Mouse (Mus musculus) hindbrain, embryonic 16.5 days (tissue): ENCODE results near the gene Topaz1. TPM values are rescaled to one million over a fixed set of nuclear protein-coding genes. Genes with fewer than 3 reads are reported as not detected.

Experiments
- ATAC-seq: fragments of 200-750 bp; cut with Nextera tagmentation; 2 replicates; pipeline ENCODE4 v1.8.0; 2017; ENCODE audit warnings: moderate TSS enrichment, moderate library complexity
- H3K27ac ChIP-seq: fragments of 300-500 bp; sonication (generic); 2 replicates; pipeline ENCODE4 v1.5.1; 2014; ENCODE audit warnings: low read depth, mild to moderate bottlenecking, control low read depth, low read length, moderate library complexity
- H3K27me3 ChIP-seq: fragments of 300-500 bp; sonication (generic); replicated peaks from 2 replicates; pipeline ENCODE4 v1.6.1; 2014; ENCODE audit warnings: low read length; ENCODE audit not compliant: control insufficient read depth, insufficient read depth
- H3K36me3 ChIP-seq: fragments of 300-500 bp; sonication (generic); 2 replicates; pipeline ENCODE4 v1.6.1; 2014; ENCODE audit warnings: mild to moderate bottlenecking, low read length, moderate library complexity, mixed read lengths; ENCODE audit not compliant: control insufficient read depth, insufficient read depth
- H3K4me1 ChIP-seq: fragments of 300-500 bp; sonication (generic); 2 replicates; pipeline ENCODE4 v1.6.1; 2014; ENCODE audit warnings: low read depth, low read length; ENCODE audit not compliant: control insufficient read depth, insufficient read depth
- H3K4me2 ChIP-seq: fragments of 300-500 bp; sonication (generic); 2 replicates; pipeline ENCODE4 v1.6.1; 2014; ENCODE audit warnings: mild to moderate bottlenecking, low read length, control low read depth, moderate library complexity
- H3K4me3 ChIP-seq: fragments of 300-500 bp; sonication (generic); 2 replicates; pipeline ENCODE4 v1.5.1; 2014; ENCODE audit warnings: mild to moderate bottlenecking, low read length, control low read depth, moderate library complexity
- H3K9ac ChIP-seq: fragments of 300-500 bp; sonication (generic); 2 replicates; pipeline ENCODE4 v1.6.1; 2014; ENCODE audit warnings: low read depth, mild to moderate bottlenecking, control low read depth, low read length, moderate library complexity
- H3K9me3 ChIP-seq: fragments of 300-500 bp; sonication (generic); 2 replicates; pipeline ENCODE4 v1.6.1; 2014; ENCODE audit warnings: mild to moderate bottlenecking, low read length, moderate library complexity; ENCODE audit not compliant: control insufficient read depth
- WGBS: fragments of 180-500 bp; shearing (Covaris S2); extraction: QIAGEN DNeasy Blood & Tissue Kit; methylation state at CpG from one replicate; pipeline ENCODE4 v1.1.7; 2014; 5-methylcytosine and 5-hydroxymethylcytosine counted together
- polyA plus RNA-seq: library from polyadenylated mRNA; unstranded; fragments of >200 nt; fragmentation: Nextera tagmentation; extraction: Ambion mirVana; gene quantifications from 2 replicates; pipeline ENCODE4 v1.2.1, GENCODE M21; 2015

Gene Topaz1
- polyA plus RNA-seq, 1 experiment from 2014 or later = not detected

DNA sequence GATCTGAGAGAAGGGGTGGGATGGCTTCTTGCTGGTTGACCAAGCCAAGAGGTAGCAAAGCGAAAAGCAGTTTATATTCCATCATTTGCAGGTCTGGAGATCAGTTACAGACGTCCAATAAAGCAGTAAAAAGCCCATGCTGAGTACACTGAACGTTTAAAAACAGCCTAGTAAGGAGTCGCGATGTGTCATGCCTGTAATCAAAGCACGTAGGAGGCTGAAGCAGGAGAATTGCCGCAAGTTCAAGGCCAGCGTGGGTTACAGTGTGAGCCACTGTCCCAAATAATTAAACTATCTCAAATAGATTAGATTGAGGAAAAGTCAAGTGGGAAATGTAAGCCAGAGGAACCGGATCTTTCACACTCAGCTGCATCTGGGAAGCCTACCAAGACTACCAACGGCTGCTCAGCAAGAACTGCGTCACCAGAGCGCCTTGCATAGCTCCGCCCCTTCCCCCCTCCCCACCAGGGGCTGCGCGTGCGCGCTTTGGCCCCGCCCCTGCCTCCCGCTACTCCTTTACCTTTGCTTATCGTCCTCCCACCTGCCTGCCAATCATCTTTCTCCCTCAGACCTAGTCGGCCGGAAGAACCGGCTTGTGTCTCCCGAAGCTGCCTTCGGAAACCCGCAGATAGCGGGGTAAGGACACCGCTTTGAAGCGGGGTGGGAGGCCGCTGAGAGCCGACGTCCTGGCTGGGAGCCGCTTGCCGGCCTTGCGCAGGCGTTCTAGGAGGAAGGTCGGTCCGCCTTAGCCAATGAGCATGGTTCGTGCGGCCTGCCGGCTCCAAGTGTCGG, 58.1 kb downstream of the Topaz1 start, which contains the start of gene Tcaim:
Gene Tcaim (plus strand): TSS at position 487 of the 792 bp plus-strand sequence.
- peak; percentile 99 for ATAC-seq
- H3K27ac ChIP-seq = peak within 1 kb of the TSS; percentile 97
- peaks cover 10% of the 10 kb centered on the region; the same call in 1 of the 2 replicates for H3K36me3 ChIP-seq
- peak within 1 kb of the TSS; percentile 95 for H3K9ac ChIP-seq
- H3K9me3 ChIP-seq = no peaks in the 10 kb centered on the region
- H3K4me2 ChIP-seq = peak within 1 kb of the TSS; percentile 84
- peak within 1 kb of the TSS; percentile 84 for H3K4me3 ChIP-seq
- no peaks in the 10 kb centered on the region for H3K27me3 ChIP-seq
- H3K4me1 ChIP-seq = no peaks in the 10 kb centered on the region; the same call in 1 of the 2 replicates
- 7% methylated on average over 40 of the region's 42 CpGs for WGBS

DNA sequence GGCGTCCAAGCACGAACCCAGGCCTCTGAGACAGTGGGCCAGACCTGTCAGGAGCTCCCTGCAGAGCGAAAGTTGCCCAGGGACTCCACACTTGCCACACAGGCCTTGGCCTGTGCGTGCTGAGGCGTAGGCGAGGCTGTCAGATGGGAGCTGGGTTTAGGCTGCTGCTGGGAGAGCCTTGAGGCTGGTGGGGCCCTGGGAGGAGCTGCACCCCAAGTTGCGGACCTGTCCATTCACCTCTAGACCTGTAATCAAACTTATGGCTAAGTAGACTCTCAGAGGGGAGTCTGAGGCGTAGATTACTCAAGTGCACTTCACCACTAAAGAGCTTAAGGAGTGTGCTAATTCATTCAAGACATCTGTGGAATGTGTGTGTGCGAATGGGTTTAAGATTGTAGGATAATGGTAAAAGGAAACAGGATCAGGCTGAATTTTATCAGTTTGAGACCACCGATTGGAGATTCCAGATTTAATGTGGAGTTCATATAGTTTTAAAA, 58.7 kb downstream of the Topaz1 start:
- peak overlapping the region; percentile 84 for H3K4me3 ChIP-seq
- H3K27me3 ChIP-seq = no peaks in the 10 kb centered on the region
- H3K9me3 ChIP-seq = no peaks in the 10 kb centered on the region
- H3K27ac ChIP-seq = peak overlapping the region; percentile 97
- H3K4me2 ChIP-seq = peak overlapping the region; percentile 84
- WGBS = 17% methylated on average over 10 of the region's 10 CpGs
- H3K36me3 ChIP-seq = peaks cover 10% of the 10 kb centered on the region; the same call in 1 of the 2 replicates
- ATAC-seq = no peak
- H3K9ac ChIP-seq = peak overlapping the region; percentile 95
- H3K4me1 ChIP-seq = no peaks in the 10 kb centered on the region; the same call in 1 of the 2 replicates

DNA sequence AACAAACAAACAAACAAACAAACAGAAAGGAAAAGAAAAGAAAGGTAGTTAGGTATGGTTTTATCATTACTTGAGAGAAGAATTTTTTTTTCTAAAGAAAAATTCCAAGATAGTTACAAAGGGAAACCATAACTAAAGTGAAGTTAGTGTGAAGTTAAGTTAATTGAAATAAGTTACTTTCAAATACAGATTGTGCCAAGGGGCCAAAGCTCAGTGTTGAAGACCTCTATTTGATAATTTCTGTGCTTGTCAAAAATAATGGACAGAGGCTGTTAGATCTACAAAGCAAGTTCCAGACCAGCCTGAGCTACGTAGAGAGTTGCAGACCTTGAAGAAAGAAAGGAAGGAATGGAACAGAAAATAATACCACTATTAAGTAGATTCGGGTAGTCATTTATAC, 60.0 kb downstream of the Topaz1 start:
- no peaks in the 10 kb centered on the region for H3K9me3 ChIP-seq
- WGBS = 95% methylated on average over 2 of the region's 2 CpGs

DNA sequence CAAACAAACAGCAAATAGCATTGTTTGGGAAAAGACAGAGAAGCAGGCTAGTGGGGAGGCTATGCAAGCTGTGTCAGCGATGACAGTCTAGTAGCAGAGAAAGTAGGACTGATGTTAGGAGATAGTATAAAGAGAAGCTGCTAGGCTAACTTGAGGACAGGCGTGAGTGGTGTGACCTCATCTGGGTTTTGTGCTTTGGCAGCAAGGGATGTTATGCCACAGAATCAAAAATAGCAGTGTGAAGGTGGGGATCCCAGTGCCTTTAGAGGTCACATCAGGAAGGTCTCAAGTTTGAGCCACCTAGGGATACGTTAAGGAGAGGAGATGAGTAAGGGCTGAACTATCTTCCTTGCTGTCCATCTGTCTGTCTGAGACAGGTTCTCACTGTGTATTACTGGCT, 63.1 kb downstream of the Topaz1 start:
- Histone ChIP-seq H3K9me3 (no peaks in the 10 kb centered on the region), H3K4me2 (no peak overlapping the region), H3K4me3 (no peak overlapping the region), H3K4me1 (no peaks in the 10 kb centered on the region; the same call in 1 of the 2 replicates), H3K27me3 (no peaks in the 10 kb centered on the region), H3K9ac (no peak overlapping the region), H3K27ac (no peak overlapping the region), H3K36me3 (peaks cover 19% of the 10 kb centered on the region)
- ATAC-seq = no peak
- WGBS = 97% methylated on average over 3 of the region's 3 CpGs

More for the DNA sequence above, 60.0 kb downstream of the Topaz1 start:
- no peak overlapping the region for H3K9ac ChIP-seq
- no peaks in the 10 kb centered on the region; the same call in 1 of the 2 replicates for H3K4me1 ChIP-seq
- H3K27ac ChIP-seq = no peak overlapping the region
- no peak overlapping the region for H3K4me3 ChIP-seq
- ATAC-seq = no peak
- no peak overlapping the region for H3K4me2 ChIP-seq
- H3K27me3 ChIP-seq = no peaks in the 10 kb centered on the region
- peaks cover 12% of the 10 kb centered on the region for H3K36me3 ChIP-seq

DNA sequence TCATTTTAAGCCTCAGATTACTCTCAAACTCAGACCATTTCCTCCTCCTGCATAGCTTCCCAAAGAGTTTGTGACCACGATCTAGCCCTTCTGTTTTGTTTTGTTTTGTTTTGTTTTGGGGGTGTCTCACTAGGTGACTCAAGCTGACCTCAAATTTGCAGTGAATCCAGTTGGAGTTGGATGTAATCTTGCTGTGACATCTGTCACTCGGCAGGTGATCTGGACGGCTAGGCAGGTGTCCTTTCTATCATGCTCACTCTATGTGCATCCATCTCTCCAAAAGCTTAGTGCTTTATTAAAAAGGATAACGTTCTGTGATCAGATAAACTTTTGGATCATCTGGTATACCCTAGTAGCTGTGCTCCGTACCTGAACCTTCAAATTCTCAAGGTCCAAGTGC, 65.2 kb downstream of the Topaz1 start:
- H3K4me2 ChIP-seq = no peak overlapping the region
- WGBS = 84% methylated on average over 5 of the region's 5 CpGs
- peaks cover 19% of the 10 kb centered on the region for H3K36me3 ChIP-seq
- H3K27me3 ChIP-seq = no peaks in the 10 kb centered on the region
- no peaks in the 10 kb centered on the region for H3K4me1 ChIP-seq
- H3K4me3 ChIP-seq = no peak overlapping the region
- H3K27ac ChIP-seq = no peak overlapping the region
- no peaks in the 10 kb centered on the region for H3K9me3 ChIP-seq
- ATAC-seq = no peak
- no peak overlapping the region for H3K9ac ChIP-seq

DNA sequence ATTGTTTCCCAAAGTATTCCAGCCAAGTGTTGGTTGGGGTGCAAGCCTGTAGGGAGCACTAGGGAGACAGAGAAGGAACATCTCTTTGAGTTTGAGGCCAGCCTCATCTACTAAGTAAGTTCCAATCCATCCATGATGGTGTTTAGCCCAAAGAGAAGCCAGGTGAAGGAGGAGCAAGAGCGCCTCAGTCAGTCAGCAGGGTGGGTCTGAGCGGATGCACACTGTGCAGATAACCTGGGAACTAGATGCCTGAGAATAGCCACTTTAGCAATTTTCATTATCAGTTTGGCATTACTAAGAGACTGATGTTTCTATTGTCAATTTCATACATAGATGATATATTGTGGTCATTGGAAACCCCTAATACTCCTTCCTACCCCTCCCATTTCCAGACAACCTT, 67.6 kb downstream of the Topaz1 start:
- Histone ChIP-seq H3K9me3 (no peaks in the 10 kb centered on the region), H3K9ac (no peak overlapping the region), H3K27ac (no peak overlapping the region), H3K4me3 (no peak overlapping the region), H3K36me3 (peaks cover 14% of the 10 kb centered on the region), H3K4me2 (no peak overlapping the region), H3K27me3 (no peaks in the 10 kb centered on the region), H3K4me1 (no peaks in the 10 kb centered on the region)
- 100% methylated on average over 2 of the region's 2 CpGs for WGBS
- ATAC-seq = no peak

DNA sequence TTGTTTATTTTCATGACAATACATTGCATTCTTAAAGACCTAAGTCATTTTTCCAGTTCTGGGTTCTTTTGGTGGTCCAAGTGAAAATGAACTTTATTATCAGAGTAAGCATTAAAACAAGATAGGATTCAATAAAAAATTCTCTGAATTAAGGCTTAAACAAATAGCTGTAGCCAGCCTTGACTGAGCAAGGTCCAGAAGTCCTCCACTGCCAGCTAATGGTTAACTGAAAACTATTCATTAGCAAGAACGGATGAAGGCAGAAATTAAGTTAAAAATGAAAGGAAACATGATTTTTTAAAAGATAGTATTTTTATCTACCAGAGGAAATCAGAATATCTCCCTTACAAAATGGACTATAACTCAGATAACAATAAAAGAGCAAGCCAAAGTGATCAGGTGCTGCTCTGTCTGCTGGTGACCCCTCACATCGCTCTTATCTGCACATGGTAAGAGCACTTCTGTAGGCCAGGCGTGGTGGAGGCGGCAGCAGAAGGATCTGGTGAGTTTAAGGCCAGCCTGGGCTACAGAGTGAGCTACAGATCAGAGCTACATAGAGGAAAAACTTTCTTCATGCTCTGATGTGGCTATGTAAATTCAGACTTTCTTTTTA, 68.2 kb downstream of the Topaz1 start:
- Histone ChIP-seq H3K9me3 (no peaks in the 10 kb centered on the region), H3K9ac (no peak overlapping the region), H3K27me3 (no peaks in the 10 kb centered on the region), H3K36me3 (peaks cover 18% of the 10 kb centered on the region), H3K4me1 (no peaks in the 10 kb centered on the region), H3K27ac (no peak overlapping the region), H3K4me2 (no peak overlapping the region), H3K4me3 (no peak overlapping the region)
- WGBS = 91% methylated on average over 4 of the region's 4 CpGs
- no peak for ATAC-seq

DNA sequence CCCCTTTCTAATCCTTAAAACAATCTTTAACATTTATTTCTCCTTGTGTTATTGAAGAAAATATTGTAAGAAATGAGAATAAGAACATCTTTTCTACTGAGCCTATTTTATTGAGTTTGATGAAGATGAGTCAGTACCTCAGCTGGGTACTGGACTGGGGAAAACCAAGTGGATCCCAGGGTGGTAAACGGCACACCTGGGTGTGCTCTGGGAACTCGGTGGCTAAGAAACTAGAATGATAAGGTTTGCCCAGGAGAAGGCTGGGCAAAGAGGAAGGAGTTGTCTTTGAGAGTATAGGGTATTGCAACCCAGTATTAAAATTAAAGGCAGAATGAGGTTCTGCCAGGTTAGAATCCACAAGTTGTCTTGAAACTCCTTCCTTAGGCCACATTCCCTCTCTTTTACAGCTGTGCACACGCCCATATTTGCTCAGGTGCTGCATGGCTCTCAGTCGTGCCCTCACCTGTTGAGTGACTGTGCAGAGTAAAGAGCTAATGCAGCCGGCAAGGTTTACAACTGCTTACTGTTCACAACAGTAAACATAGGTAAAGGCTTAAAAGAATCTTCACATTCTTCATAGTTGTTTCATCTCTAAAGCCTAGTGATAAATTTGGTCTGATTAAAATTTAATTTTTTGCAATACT, 76.3 kb downstream of the Topaz1 start:
- Histone ChIP-seq H3K9me3 (no peaks in the 10 kb centered on the region), H3K27ac (no peak overlapping the region), H3K27me3 (no peaks in the 10 kb centered on the region), H3K4me1 (no peaks in the 10 kb centered on the region), H3K36me3 (peaks cover 34% of the 10 kb centered on the region), H3K9ac (no peak overlapping the region), H3K4me3 (no peak overlapping the region), H3K4me2 (no peak overlapping the region)
- 91% methylated on average over 5 of the region's 5 CpGs for WGBS
- no peak for ATAC-seq

DNA sequence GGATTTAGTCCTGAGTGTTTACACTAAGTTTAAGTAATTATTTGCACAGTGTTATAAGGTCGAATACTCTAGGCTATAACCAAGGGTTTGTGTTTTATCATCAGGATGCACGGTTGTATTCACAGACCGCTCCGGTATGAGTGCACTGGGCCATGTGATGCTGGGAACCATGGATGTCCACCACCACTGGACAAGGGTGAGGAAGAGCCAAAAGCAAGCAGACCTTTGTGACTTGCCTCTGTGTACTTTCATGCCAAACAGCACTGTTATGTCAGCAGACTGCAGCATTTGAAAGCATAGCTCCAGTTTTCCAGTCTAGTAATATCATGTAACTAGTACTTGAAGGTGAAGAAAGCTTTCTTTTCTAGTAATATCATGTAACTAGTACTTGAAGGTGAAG, 79.6 kb downstream of the Topaz1 start:
- Histone ChIP-seq H3K9me3 (no peaks in the 10 kb centered on the region), H3K27ac (no peak overlapping the region), H3K9ac (no peak overlapping the region), H3K27me3 (no peaks in the 10 kb centered on the region), H3K4me1 (no peaks in the 10 kb centered on the region), H3K4me2 (no peak overlapping the region), H3K4me3 (no peak overlapping the region), H3K36me3 (peaks cover 28% of the 10 kb centered on the region)
- 96% methylated on average over 4 of the region's 4 CpGs for WGBS
- no peak for ATAC-seq
